Mouse (Mus musculus) CH12.LX (cell line): ENCODE results near the gene Abhd16b. TPM values are rescaled to one million over a fixed set of nuclear protein-coding genes. Genes with fewer than 3 reads are reported as not detected.
A peak's percentile ranks its signal among the peaks of the same experiment; 100 is the strongest.

Source experiments
- DNase-seq: peaks from one replicate; pipeline ENCODE4 v3.0.0-alpha.2; 2013; ENCODE audit errors: extremely low read depth
- H3K27ac ChIP-seq: 2 replicates; pipeline ENCODE4 v1.5.1; 2012; ENCODE audit warnings: low read depth, mild to moderate bottlenecking, control low read depth, moderate library complexity; ENCODE audit not compliant: insufficient read depth
- H3K27me3 ChIP-seq: replicated peaks from 2 replicates; pipeline ENCODE3; 2012; ENCODE audit warnings: inconsistent platforms
- H3K36me3 ChIP-seq, 2 experiments: replicated peaks in 1 of 2; 2 replicates each; pipeline versions ENCODE3 to v1.6.1; 2012; ENCODE audit warnings: inconsistent platforms in 1 of 2, low read length in 1 of 2, mild to moderate bottlenecking in 1 of 2, mixed read lengths in 1 of 2, moderate library complexity in 1 of 2; ENCODE audit not compliant: control insufficient read depth in 1 of 2, insufficient read depth in 1 of 2
- H3K4me1 ChIP-seq, 2 experiments: 2 replicates each; pipeline ENCODE4 v1.6.1; 2012; ENCODE audit warnings: inconsistent platforms in 1 of 2, moderate library complexity in 1 of 2; ENCODE audit not compliant: insufficient read depth in 2 of 2, control insufficient read depth in 1 of 2
- H3K4me2 ChIP-seq: 2 replicates; pipeline ENCODE4 v1.6.1; 2012; ENCODE audit warnings: low read depth, mild to moderate bottlenecking, control low read depth; ENCODE audit not compliant: poor library complexity, insufficient read depth, severe bottlenecking
- H3K4me3 ChIP-seq, 3 experiments: fragments of 150-350 bp in 1 of 3; sonication (generic) in 1 of 3; replicated peaks in 1 of 3; 2 replicates each; pipeline versions ENCODE3 to v1.5.1; 2011 to 2012; ENCODE audit warnings: low read depth in 2 of 3, low read length in 2 of 3, mild to moderate bottlenecking in 2 of 3, moderate library complexity in 2 of 3, control low read depth in 1 of 3, improper control_type of control experiment in 1 of 3, inconsistent platforms in 1 of 3, mixed read lengths in 1 of 3; ENCODE audit not compliant: poor library complexity in 1 of 3
- H3K79me2 ChIP-seq: replicated peaks from 2 replicates; pipeline ENCODE4 v1.6.1; 2012; ENCODE audit warnings: mild to moderate bottlenecking, moderate library complexity; ENCODE audit not compliant: control insufficient read depth, poor library complexity, insufficient read depth, severe bottlenecking; ENCODE audit errors: extremely low read depth
- H3K9ac ChIP-seq: 2 replicates; pipeline ENCODE4 v1.6.1; 2012; ENCODE audit warnings: low read depth, mild to moderate bottlenecking, control low read depth, moderate library complexity; ENCODE audit not compliant: insufficient read depth
- H3K9me3 ChIP-seq: replicated peaks from 2 replicates; pipeline ENCODE3; 2012; ENCODE audit warnings: low read length, inconsistent platforms, mixed read lengths
- CHD1 ChIP-seq: IDR thresholded peaks from 2 replicates; pipeline ENCODE4 v1.6.1; 2012; ENCODE audit warnings: low read depth, low read length, improper control_type of control experiment, inconsistent platforms
- CHD2 ChIP-seq: IDR thresholded peaks from 2 replicates; pipeline ENCODE4 v1.6.1; 2011; ENCODE audit warnings: low read length, improper control_type of control experiment
- CTCF ChIP-seq, 2 experiments: IDR thresholded peaks in 1 of 2; conservative IDR thresholded peaks in 1 of 2; 2 replicates each; pipeline ENCODE4 v1.5.1; 2011 to 2012; ENCODE audit warnings: low read depth in 2 of 2, low read length in 2 of 2, improper control_type of control experiment in 1 of 2, inconsistent platforms in 1 of 2, mild to moderate bottlenecking in 1 of 2, moderate library complexity in 1 of 2
- ETS1 ChIP-seq: conservative IDR thresholded peaks from 2 replicates; pipeline ENCODE4 v1.6.1; 2012; ENCODE audit warnings: low read depth, mild to moderate bottlenecking, inconsistent platforms, low read length, improper control_type of control experiment, moderate library complexity
- GABPA ChIP-seq: IDR thresholded peaks from 2 replicates; pipeline ENCODE4 v1.6.1; 2012; ENCODE audit warnings: low read depth, low read length, improper control_type of control experiment, inconsistent platforms; ENCODE audit not compliant: insufficient replicate concordance
- HCFC1 ChIP-seq: IDR thresholded peaks from 2 replicates; pipeline ENCODE4 v1.6.1; 2012; ENCODE audit warnings: low read depth, mild to moderate bottlenecking, inconsistent platforms, low read length, improper control_type of control experiment
- JUND ChIP-seq: conservative IDR thresholded peaks from 2 replicates; pipeline ENCODE4 v1.6.1; 2011; ENCODE audit warnings: low read depth, low read length, improper control_type of control experiment
- MAFK ChIP-seq: IDR thresholded peaks from 2 replicates; pipeline ENCODE4 v1.6.1; 2011; ENCODE audit warnings: low read length, improper control_type of control experiment; ENCODE audit not compliant: insufficient replicate concordance
- MAX ChIP-seq: IDR thresholded peaks from 2 replicates; pipeline ENCODE4 v1.6.1; 2011; ENCODE audit warnings: low read length, improper control_type of control experiment
- MEF2A ChIP-seq: IDR thresholded peaks from 2 replicates; pipeline ENCODE4 v1.6.1; 2014; ENCODE audit warnings: low read depth, mild to moderate bottlenecking, inconsistent platforms, low read length, improper control_type of control experiment, borderline replicate concordance
- MXI1 ChIP-seq: IDR thresholded peaks from 2 replicates; pipeline ENCODE4 v1.6.1; 2011; ENCODE audit warnings: mild to moderate bottlenecking, low read depth, low read length, improper control_type of control experiment
- MYC ChIP-seq: IDR thresholded peaks from 2 replicates; pipeline ENCODE4 v1.6.1; 2011; ENCODE audit warnings: low read depth, mild to moderate bottlenecking, improper control_type of control experiment, low read length
- NRF1 ChIP-seq: IDR thresholded peaks from 2 replicates; pipeline ENCODE4 v1.6.1; 2014; ENCODE audit warnings: low read depth, mild to moderate bottlenecking, inconsistent platforms, low read length, improper control_type of control experiment, moderate library complexity
- PAX5 ChIP-seq: IDR thresholded peaks from 2 replicates; pipeline ENCODE4 v1.6.1; 2012; ENCODE audit warnings: low read length, inconsistent platforms, mixed read lengths
- RCOR1 ChIP-seq: conservative IDR thresholded peaks from 2 replicates; pipeline ENCODE4 v1.6.1; 2012; ENCODE audit warnings: low read depth, mild to moderate bottlenecking, inconsistent platforms, low read length, improper control_type of control experiment
- SIN3A ChIP-seq: IDR thresholded peaks from 2 replicates; pipeline ENCODE4 v1.6.1; 2012; ENCODE audit warnings: low read length, improper control_type of control experiment, inconsistent platforms
- SMC3 ChIP-seq: IDR thresholded peaks from 2 replicates; pipeline ENCODE4 v1.6.1; 2011; ENCODE audit warnings: low read depth, low read length, improper control_type of control experiment
- TBP ChIP-seq: conservative IDR thresholded peaks from 2 replicates; pipeline ENCODE4 v1.6.1; 2011; ENCODE audit warnings: low read depth, low read length, improper control_type of control experiment
- TCF12 ChIP-seq: IDR thresholded peaks from 2 replicates; pipeline ENCODE4 v1.6.1; 2014; ENCODE audit warnings: low read depth, mild to moderate bottlenecking, inconsistent platforms, low read length, improper control_type of control experiment
- UBTF ChIP-seq: IDR thresholded peaks from 2 replicates; pipeline ENCODE4 v1.6.1; 2012; ENCODE audit warnings: low read depth, mild to moderate bottlenecking, inconsistent platforms, low read length, improper control_type of control experiment, moderate library complexity
- ZKSCAN1 ChIP-seq: IDR thresholded peaks from 2 replicates; pipeline ENCODE4 v1.6.1; 2012; ENCODE audit warnings: low read depth, inconsistent platforms, low read length, improper control_type of control experiment, borderline replicate concordance
- ZMIZ1 ChIP-seq: IDR thresholded peaks from 2 replicates; pipeline ENCODE4 v1.6.1; 2012; ENCODE audit warnings: low read depth, mild to moderate bottlenecking, inconsistent platforms, low read length, improper control_type of control experiment
- ZNF384 ChIP-seq: IDR thresholded peaks from 2 replicates; pipeline ENCODE4 v1.6.1; 2012; ENCODE audit warnings: low read depth, low read length, improper control_type of control experiment, inconsistent platforms
- dilution Hi-C: fragments of 300-500 bp; cut with MboI; formaldehyde crosslinking; loops from 2 replicates; pipeline ENCODE4 v1.14.3; 2020; ENCODE audit warnings: low sequenced_read_pairs; ENCODE audit not compliant: extremely low pct_unique_long_range_greater_than_20kb, extremely low pct_ligation_motif_present
- in situ Hi-C: fragments of 300-500 bp; cut with MboI; formaldehyde crosslinking; loops from 3 replicates; pipeline ENCODE4 v1.14.3; 2019; ENCODE audit warnings: low sequenced_read_pairs, low pct_ligation_motif_present, low pct_unique_long_range_greater_than_20kb, mixed read lengths
- polyA plus RNA-seq: library from polyadenylated mRNA; unstranded; fragments of >175 nt; gene quantifications from 2 replicates; pipeline ENCODE4 v1.2.1, GENCODE M21; 2012; ENCODE audit warnings: low read depth; ENCODE audit not compliant: insufficient read length
- total RNA-seq, 2 experiments: library from RNA; depleted of rRNA; stranded (reverse); fragments of 300-350 nt in 1 of 2; fragments of >200 nt in 1 of 2; gene quantifications; 2 replicates each; pipeline ENCODE4 v1.2.3; 2012 to 2014

The Abhd16b gene
- total and polyA plus RNA-seq, 3 experiments = not detected

- TF ChIP-seq TBP (peak; percentile 77; the same call in 1 of the 2 replicates), RCOR1 (no peak), SMC3 (no peak), HCFC1 (peak; percentile 70), CHD2 (no peak), MEF2A (no peak), MAX (no peak; the same call in 1 of the 2 replicates), CTCF (conservative IDR thresholded peaks at IDR 0.05 in 1 of 2, IDR thresholded peaks at IDR 0.05 in 1 of 2; ENCODE audit: low read depth in 2 of 2, low read length in 2 of 2) (no peak)
Observed at GRCm38 (mm10) chr2:181520118-181520935, 27.3 kb downstream of the Abhd16b start, which contains the start of gene Dnajc5 (continued).

- peak overlapping the region; percentile 85; the same call in 1 of the 2 replicates for H3K4me2 ChIP-seq
- H3K27ac ChIP-seq = peak overlapping the region; percentile 88
- no peaks in the 10 kb centered on the region for H3K27me3 ChIP-seq
- peak overlapping the region; percentile 97 for H3K9ac ChIP-seq
- in situ Hi-C loops = no loop called here
- DNase-seq = no peak
- H3K36me3 ChIP-seq = peaks cover 23 to 53% of the 10 kb centered on the region in 2 experiments
- peak overlapping the region; percentile 78 to 97 (median 90) for H3K4me3 ChIP-seq
- H3K79me2 ChIP-seq = peaks cover 55% of the 10 kb centered on the region
- H3K4me1 ChIP-seq = peaks cover 7 to 41% of the 10 kb centered on the region in 2 experiments; a peak in 3 of 4 replicates
- no peak for TF ChIP-seq ZKSCAN1
- TF ChIP-seq MAX = no peak
- TF ChIP-seq GABPA = no peak
- TF ChIP-seq MXI1 = no peak
- TF ChIP-seq MYC = no peak
- no peak for TF ChIP-seq CHD2
- TF ChIP-seq SIN3A = peak; percentile 65; the same call in 1 of the 2 replicates
- peak; percentile 91 for TF ChIP-seq CHD1
- no peak for TF ChIP-seq SMC3
- no peak for TF ChIP-seq JUND
- TF ChIP-seq CTCF (conservative IDR thresholded peaks at IDR 0.05 in 1 of 2, IDR thresholded peaks at IDR 0.05 in 1 of 2; ENCODE audit: low read depth in 2 of 2, low read length in 2 of 2) = no peak
- no peak for TF ChIP-seq ZMIZ1
- TF ChIP-seq, all 38 proteins: peak for 2
- no peaks in the 10 kb centered on the region for H3K9me3 ChIP-seq
- dilution Hi-C loops = no loop called here
Observed at GRCm38 (mm10) chr2:181520936-181521227, 27.9 kb downstream of the Abhd16b start.

GRCm38 (mm10) chr2:181521491-181521890 is 28.5 kb downstream of the Abhd16b start:
- peak overlapping the region; percentile 97 for H3K9ac ChIP-seq
- H3K4me1 ChIP-seq = peaks cover 7 to 41% of the 10 kb centered on the region in 2 experiments; a peak in 3 of 4 replicates

More at GRCm38 (mm10) chr2:181521491-181521890, 28.5 kb downstream of the Abhd16b start:
- Histone ChIP-seq H3K9me3 (no peaks in the 10 kb centered on the region), H3K79me2 (peaks cover 60% of the 10 kb centered on the region), H3K36me3 (peaks cover 17 to 52% of the 10 kb centered on the region in 2 experiments), H3K27ac (no peak overlapping the region), H3K4me2 (peak overlapping the region; percentile 85), H3K4me3 (peak overlapping the region; percentile 78 to 97 (median 90)), H3K27me3 (no peaks in the 10 kb centered on the region)
- dilution Hi-C loops = no loop called here
- TF ChIP-seq MXI1 = no peak
- TF ChIP-seq GABPA = no peak
- no peak for TF ChIP-seq ZMIZ1
- TF ChIP-seq ETS1 = no peak
- no peak for TF ChIP-seq PAX5
- TF ChIP-seq ZNF384 = no peak
- TF ChIP-seq UBTF = no peak
- no peak for TF ChIP-seq TCF12
- no peak for TF ChIP-seq TBP
- no peak for TF ChIP-seq CHD2
- no peak for TF ChIP-seq CHD1
- TF ChIP-seq MEF2A = no peak
- no peak for TF ChIP-seq NRF1
- TF ChIP-seq MAFK = no peak
- no peak for DNase-seq
- in situ Hi-C loops = no loop called here
